Mouse (Mus musculus) bone marrow macrophage, adult 2 months (primary cell): ENCODE results near the gene Slc50a1.

Experiments
- CTCF ChIP-seq: IDR thresholded peaks from 2 replicates; pipeline ENCODE4 v1.5.1; 2012; ENCODE audit warnings: low read depth, mild to moderate bottlenecking, low read length, moderate library complexity
- POLR2A ChIP-seq: IDR thresholded peaks from 2 replicates; pipeline ENCODE4 v1.6.1; 2012; ENCODE audit warnings: mild to moderate bottlenecking, low read depth, low read length, borderline replicate concordance

GRCm38 (mm10) chr3:89231345-89231744, 39.0 kb downstream of the Slc50a1 start:
- TF ChIP-seq CTCF (no peak), POLR2A (no peak)
